Mouse (Mus musculus) C2C12 (cell line): ENCODE measurements around the gene Chst11. TPM values are rescaled to one million over a fixed set of nuclear protein-coding genes. Genes with fewer than 3 reads are reported as not detected.

ENCODE experiments used
- H3K27me3 ChIP-seq: one replicate; pipeline ENCODE4 v1.6.1; 2011; ENCODE audit not compliant: control insufficient read depth, insufficient read depth, insufficient read length
- H3K36me3 ChIP-seq: one replicate; pipeline ENCODE4 v1.6.1; 2011; ENCODE audit not compliant: control insufficient read depth, insufficient read depth
- H3K4me3 ChIP-seq: one replicate; pipeline ENCODE4 v1.5.1; 2011; ENCODE audit warnings: mild to moderate bottlenecking, control low read depth; ENCODE audit not compliant: poor library complexity, insufficient read depth, severe bottlenecking
- H3K79me2 ChIP-seq: one replicate; pipeline ENCODE4 v1.6.1; 2011; ENCODE audit not compliant: control insufficient read depth, insufficient read depth
- H3K79me3 ChIP-seq: one replicate; pipeline ENCODE4 v1.6.1; 2011; ENCODE audit warnings: low read depth, control low read depth
- H3ac ChIP-seq: one replicate; pipeline ENCODE3; 2011; ENCODE audit warnings: low read depth; ENCODE audit not compliant: control insufficient read depth, insufficient read length
- CEBPB ChIP-seq: IDR thresholded peaks from one replicate; pipeline ENCODE4 v1.6.1; 2011; ENCODE audit warnings: low read depth, mild to moderate bottlenecking, control low read depth, moderate library complexity
- CTCF ChIP-seq: IDR thresholded peaks from one replicate; pipeline ENCODE4 v1.5.1; 2011; ENCODE audit not compliant: control insufficient read depth, insufficient read depth, insufficient read length
- FOSL1 ChIP-seq: IDR thresholded peaks from one replicate; pipeline ENCODE4 v1.8.0; 2011; ENCODE audit warnings: mild to moderate bottlenecking, low read length; ENCODE audit not compliant: poor library complexity, insufficient read depth, severe bottlenecking
- MAX ChIP-seq: IDR thresholded peaks from one replicate; pipeline ENCODE4 v1.6.1; 2011; ENCODE audit warnings: mild to moderate bottlenecking, control low read depth
- MYOD1 ChIP-seq: IDR thresholded peaks from one replicate; pipeline ENCODE4 v1.6.1; 2011; ENCODE audit warnings: low read depth; ENCODE audit not compliant: control insufficient read depth, insufficient read length
- MYOG ChIP-seq: IDR thresholded peaks from one replicate; pipeline ENCODE4 v1.6.1; 2011; ENCODE audit not compliant: control insufficient read depth, insufficient read length; ENCODE audit errors: extremely low read depth
- USF1 ChIP-seq: IDR thresholded peaks from one replicate; pipeline ENCODE4 v1.6.1; 2011; ENCODE audit warnings: low read depth, mild to moderate bottlenecking, control low read depth, moderate library complexity
- polyA plus RNA-seq: library from polyadenylated mRNA; unstranded; fragments of >200 nt; fragmentation: generic; extraction: Trizol; gene quantifications from one replicate; pipeline ENCODE4 v1.2.1, GENCODE M21; 2012; ENCODE audit warnings: missing spikeins

Gene Chst11
- polyA plus RNA-seq, 1 experiment = 15.9 TPM

GRCm38 (mm10) chr10:83073119-83073518, 87.8 kb downstream of the Chst11 start:
- peaks cover 53% of the 10 kb centered on the region for H3K79me2 ChIP-seq
- no peak overlapping the region for H3ac ChIP-seq
- TF ChIP-seq MYOG = no peak
- no peak for TF ChIP-seq MAX
- no peak overlapping the region for H3K4me3 ChIP-seq
- no peaks in the 10 kb centered on the region for H3K27me3 ChIP-seq
- H3K36me3 ChIP-seq = no peaks in the 10 kb centered on the region
- H3K79me3 ChIP-seq = peaks cover 3% of the 10 kb centered on the region

- Histone ChIP-seq H3K79me3 (peaks cover 3% of the 10 kb centered on the region), H3K27me3 (no peaks in the 10 kb centered on the region), H3ac (no peak overlapping the region), H3K4me3 (no peak overlapping the region), H3K36me3 (no peaks in the 10 kb centered on the region), H3K79me2 (peaks cover 24% of the 10 kb centered on the region)
- TF ChIP-seq CTCF (no peak), CEBPB (no peak)
These were observed 91.5 kb downstream of the Chst11 start for GRCm38 (mm10) chr10:83076816-83077215.

GRCm38 (mm10) chr10:83078723-83079122, 93.4 kb downstream of the Chst11 start:
- H3K79me3 ChIP-seq = no peaks in the 10 kb centered on the region

GRCm38 (mm10) chr10:83079755-83080154, 94.5 kb downstream of the Chst11 start:
- H3K36me3 ChIP-seq = no peaks in the 10 kb centered on the region
- no peak overlapping the region for H3ac ChIP-seq
- no peaks in the 10 kb centered on the region for H3K27me3 ChIP-seq
- peaks cover 11% of the 10 kb centered on the region for H3K79me2 ChIP-seq
- no peak overlapping the region for H3K4me3 ChIP-seq
- TF ChIP-seq FOSL1 = no peak
- H3K79me3 ChIP-seq = no peaks in the 10 kb centered on the region

More at GRCm38 (mm10) chr10:83078723-83079122, 93.4 kb downstream of the Chst11 start:
- no peak for TF ChIP-seq FOSL1
- no peak for TF ChIP-seq MYOG
- no peak for TF ChIP-seq USF1
- no peak for TF ChIP-seq CEBPB
- TF ChIP-seq CTCF = no peak
- TF ChIP-seq MAX = no peak
- TF ChIP-seq MYOD1 = no peak
- no peak overlapping the region for H3ac ChIP-seq
- H3K27me3 ChIP-seq = no peaks in the 10 kb centered on the region
- peaks cover 17% of the 10 kb centered on the region for H3K79me2 ChIP-seq
- H3K36me3 ChIP-seq = no peaks in the 10 kb centered on the region
- H3K4me3 ChIP-seq = no peak overlapping the region

GRCm38 (mm10) chr10:83080275-83080741, 95.0 kb downstream of the Chst11 start:
- peaks cover 11% of the 10 kb centered on the region for H3K79me2 ChIP-seq

GRCm38 (mm10) chr10:83080930-83081329, 95.6 kb downstream of the Chst11 start:
- TF ChIP-seq CTCF (no peak), MYOD1 (no peak), MAX (no peak), CEBPB (no peak), FOSL1 (no peak), MYOG (no peak), USF1 (no peak)
- Histone ChIP-seq H3K79me3 (no peaks in the 10 kb centered on the region), H3K27me3 (no peaks in the 10 kb centered on the region), H3ac (no peak overlapping the region), H3K36me3 (no peaks in the 10 kb centered on the region), H3K79me2 (peaks cover 11% of the 10 kb centered on the region), H3K4me3 (no peak overlapping the region)

More at GRCm38 (mm10) chr10:83080275-83080741, 95.0 kb downstream of the Chst11 start:
- H3K36me3 ChIP-seq = no peaks in the 10 kb centered on the region
- no peaks in the 10 kb centered on the region for H3K27me3 ChIP-seq
- TF ChIP-seq USF1 (no peak), MAX (no peak), CTCF (no peak), CEBPB (no peak), MYOG (no peak), FOSL1 (no peak), MYOD1 (no peak)
- no peak overlapping the region for H3K4me3 ChIP-seq
- no peak overlapping the region for H3ac ChIP-seq
- H3K79me3 ChIP-seq = no peaks in the 10 kb centered on the region
